Mouse (Mus musculus): ENCODE results near the gene Prc1. TPM values are rescaled to one million over a fixed set of nuclear protein-coding genes. Genes with fewer than 3 reads are reported as not detected.

Prc1 gene
- polyA plus RNA-seq, 1 experiment from 2014 or later, result 114 TPM

DNA sequence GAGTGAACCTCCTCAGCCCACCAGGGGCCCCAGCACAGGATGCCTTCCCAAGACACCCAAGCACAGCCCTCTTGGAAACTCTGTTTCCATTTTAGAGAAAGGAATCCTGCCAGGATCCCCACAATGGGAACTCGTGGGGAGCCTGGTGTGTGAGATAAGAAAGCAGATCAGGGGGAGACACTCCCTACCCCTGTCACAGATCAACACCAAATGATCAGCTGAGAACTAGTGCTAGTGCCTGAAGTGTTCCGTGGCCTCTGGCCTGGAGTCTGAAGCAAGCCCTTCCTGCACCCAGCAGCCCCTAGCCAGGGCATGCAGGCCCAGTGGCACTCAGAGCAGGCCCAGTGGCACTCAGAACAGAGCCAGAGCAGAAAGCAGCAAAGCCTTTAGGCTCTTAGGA is 56.6 kb downstream of the Prc1 start:
- WGBS (ENCODE audit: insufficient replicate concordance), result 7% methylated on average over 2 of the region's 2 CpGs
- Histone ChIP-seq H3K27me3 (no peaks in the 10 kb centered on the region), H3K4me1 (replicated peaks) (peaks cover 30% of the 10 kb centered on the region), H3K36me3 (peaks cover 25% of the 10 kb centered on the region), H3K9me3 (replicated peaks) (no peaks in the 10 kb centered on the region), H3K9ac (no peak overlapping the region), H3K4me2 (0 out of 2 replicates have a peak overlapping the region, but pooled peaks have one; percentile 14), H3K27ac (no peak overlapping the region), H3K4me3 (replicated peaks) (no peak overlapping the region)
- ATAC-seq (ENCODE audit: low read depth), result peak; percentile 69
- no peak for DNase-seq

GRCm38 (mm10) chr7:80352920-80353319 is 58.7 kb downstream of the Prc1 start:
- no peak for ATAC-seq (ENCODE audit: low read depth)
- WGBS (ENCODE audit: insufficient replicate concordance), result 83% methylated on average over 8 of the region's 8 CpGs
- Histone ChIP-seq H3K27me3 (no peaks in the 10 kb centered on the region), H3K9ac (no peak overlapping the region), H3K27ac (no peak overlapping the region), H3K9me3 (replicated peaks) (no peaks in the 10 kb centered on the region), H3K4me2 (no peak overlapping the region), H3K4me1 (replicated peaks) (peaks cover 14% of the 10 kb centered on the region), H3K36me3 (peaks cover 31% of the 10 kb centered on the region), H3K4me3 (replicated peaks) (no peak overlapping the region)
- DNase-seq, result no peak

DNA sequence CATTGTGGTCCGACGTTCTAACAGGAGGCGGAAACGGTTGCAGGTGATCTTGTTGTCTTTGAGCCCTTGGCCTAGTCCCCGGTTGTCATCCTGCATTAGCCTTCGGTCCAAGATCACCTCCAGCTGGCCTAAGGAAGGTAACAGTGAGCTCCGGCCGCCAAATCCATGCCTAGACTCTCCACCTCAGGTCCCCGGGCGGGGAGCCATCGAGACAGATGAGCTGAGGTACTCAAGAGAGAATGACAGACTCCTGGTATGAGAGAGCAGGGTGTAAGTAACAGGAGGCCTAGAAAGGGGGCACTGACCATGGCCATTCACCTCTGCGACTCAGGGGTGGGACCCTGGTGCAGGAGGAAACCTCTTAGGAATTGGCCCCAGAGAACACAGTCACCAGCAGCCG is 62.1 kb downstream of the Prc1 start:
- Histone ChIP-seq H3K9ac (no peak overlapping the region), H3K9me3 (replicated peaks) (no peaks in the 10 kb centered on the region), H3K4me2 (no peak overlapping the region), H3K4me3 (replicated peaks) (no peak overlapping the region), H3K27me3 (no peaks in the 10 kb centered on the region), H3K4me1 (replicated peaks) (peaks cover 3% of the 10 kb centered on the region), H3K36me3 (peaks cover 43% of the 10 kb centered on the region), H3K27ac (no peak overlapping the region)
- WGBS (ENCODE audit: insufficient replicate concordance), result 83% methylated on average over 13 of the region's 13 CpGs
- DNase-seq, result no peak
- ATAC-seq (ENCODE audit: low read depth), result no peak

DNA sequence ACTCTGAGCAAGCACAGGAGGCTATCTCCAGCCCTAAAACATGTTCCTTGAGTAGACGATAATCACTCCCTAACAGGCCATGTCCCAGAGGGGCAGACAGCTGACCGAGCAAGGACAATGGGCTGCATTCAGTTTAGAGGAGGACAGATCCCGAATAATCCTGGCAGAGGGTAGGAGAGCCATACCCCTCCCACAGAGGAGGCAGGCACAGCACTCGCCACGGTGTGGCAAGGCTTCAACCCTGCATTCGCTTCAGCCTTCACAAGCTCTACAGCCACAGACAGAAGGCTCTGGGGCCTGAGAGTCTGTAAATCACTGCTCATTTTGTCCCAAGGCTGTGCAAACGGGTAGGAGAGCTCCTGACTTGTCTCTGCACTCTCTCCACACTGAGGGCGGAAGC is 62.9 kb downstream of the Prc1 start:
- Histone ChIP-seq H3K9ac (no peak overlapping the region), H3K27me3 (no peaks in the 10 kb centered on the region), H3K4me2 (no peak overlapping the region), H3K4me3 (replicated peaks) (no peak overlapping the region), H3K4me1 (replicated peaks) (no peaks in the 10 kb centered on the region), H3K27ac (no peak overlapping the region), H3K36me3 (peaks cover 43% of the 10 kb centered on the region), H3K9me3 (replicated peaks) (no peaks in the 10 kb centered on the region)
- DNase-seq (no peak), ATAC-seq (ENCODE audit: low read depth) (no peak)
- WGBS (ENCODE audit: insufficient replicate concordance), result 74% methylated on average over 8 of the region's 8 CpGs

DNA sequence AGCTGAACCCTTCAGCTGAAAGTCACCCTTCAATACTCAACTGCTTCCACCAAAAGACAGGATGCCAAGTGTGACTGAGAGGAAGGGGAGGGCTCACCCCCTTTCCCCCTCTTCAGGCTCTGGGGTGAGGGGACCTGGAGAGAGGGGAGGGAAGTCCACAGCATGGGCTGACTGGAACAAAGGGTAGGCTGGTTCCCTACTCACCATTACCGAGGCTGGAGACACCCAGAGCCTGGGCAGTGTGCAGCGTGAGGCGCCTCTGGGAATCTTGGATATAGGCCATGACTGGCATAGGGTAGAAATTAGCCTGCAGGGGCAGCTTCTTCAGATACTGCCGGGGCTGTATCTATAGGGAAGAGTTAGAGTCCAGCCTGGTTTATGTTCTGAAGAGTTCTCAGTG is 63.8 kb downstream of the Prc1 start:
- Histone ChIP-seq H3K9ac (no peak overlapping the region), H3K9me3 (replicated peaks) (no peaks in the 10 kb centered on the region), H3K27ac (no peak overlapping the region), H3K4me3 (replicated peaks) (no peak overlapping the region), H3K27me3 (no peaks in the 10 kb centered on the region), H3K4me1 (replicated peaks) (no peaks in the 10 kb centered on the region), H3K4me2 (no peak overlapping the region), H3K36me3 (peaks cover 46% of the 10 kb centered on the region)
- ATAC-seq (ENCODE audit: low read depth) (no peak), DNase-seq (no peak)
- WGBS (ENCODE audit: insufficient replicate concordance), result 75% methylated on average over 4 of the region's 4 CpGs

DNA sequence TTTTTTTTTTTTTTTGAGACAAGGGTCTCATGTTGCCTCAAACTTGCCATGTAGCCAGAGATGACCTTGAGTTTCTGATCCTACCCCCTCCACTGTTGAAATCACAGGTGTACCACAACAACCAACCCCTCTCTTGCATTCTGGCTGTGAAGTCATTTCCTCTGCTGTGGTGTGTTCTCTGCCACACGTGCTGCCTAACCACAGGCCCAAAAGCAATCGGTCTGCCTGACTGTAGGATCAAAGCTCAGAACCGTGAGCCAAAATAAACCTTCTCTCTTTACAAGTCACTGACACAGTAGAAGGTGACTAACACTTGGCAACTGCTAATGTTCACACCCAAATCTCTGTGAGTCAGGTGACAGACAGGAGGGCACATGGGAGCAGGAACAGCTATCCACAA is 66.2 kb downstream of the Prc1 start:
- no peaks in the 10 kb centered on the region for H3K9me3 ChIP-seq (replicated peaks)

GRCm38 (mm10) chr7:80365759-80366158 is 71.5 kb downstream of the Prc1 start:
- peaks cover 17% of the 10 kb centered on the region for H3K27me3 ChIP-seq
- H3K4me3 ChIP-seq (replicated peaks), result no peak overlapping the region
- DNase-seq (no peak), ATAC-seq (ENCODE audit: low read depth) (no peak)
- peaks cover 42% of the 10 kb centered on the region for H3K36me3 ChIP-seq
- no peak overlapping the region for H3K4me2 ChIP-seq
- peaks cover 20% of the 10 kb centered on the region for H3K4me1 ChIP-seq (replicated peaks)
- H3K9ac ChIP-seq, result no peak overlapping the region
- 52% methylated on average over 2 of the region's 2 CpGs for whole genome bisulfite sequencing (ENCODE audit: insufficient replicate concordance)
- H3K27ac ChIP-seq, result no peak overlapping the region
- no peaks in the 10 kb centered on the region for H3K9me3 ChIP-seq (replicated peaks)

More for the DNA sequence above, 66.2 kb downstream of the Prc1 start:
- Histone ChIP-seq H3K27me3 (no peaks in the 10 kb centered on the region), H3K4me1 (replicated peaks) (no peaks in the 10 kb centered on the region), H3K27ac (no peak overlapping the region), H3K4me3 (replicated peaks) (no peak overlapping the region), H3K9ac (no peak overlapping the region), H3K36me3 (peaks cover 57% of the 10 kb centered on the region), H3K4me2 (no peak overlapping the region)
- WGBS (ENCODE audit: insufficient replicate concordance), result 49% methylated on average over 3 of the region's 3 CpGs
- DNase-seq, result no peak
- ATAC-seq (ENCODE audit: low read depth), result no peak

Other genes with a start within 250 kb of the Prc1 start
- gene Idh2, start 179.1 kb upstream of the Prc1 start, polyA plus RNA-seq (2015; fragmentation: Nextera tagmentation; extraction: Ambion mirVana), result 137 and 146 TPM in 2 replicates
- gene Sema4b, start 107.6 kb upstream of the Prc1 start, polyA plus RNA-seq (2015; fragmentation: Nextera tagmentation; extraction: Ambion mirVana), result 13.1 and 14.1 TPM in 2 replicates
- gene Cib1, start 61.6 kb upstream of the Prc1 start, polyA plus RNA-seq (2015; fragmentation: Nextera tagmentation; extraction: Ambion mirVana), result 91.0 and 102 TPM in 2 replicates
- 2.4 and 3.0 TPM in 2 replicates for gene Gdpgp1, start 61.6 kb upstream of the Prc1 start, polyA plus RNA-seq (2015; fragmentation: Nextera tagmentation; extraction: Ambion mirVana)
- gene Ttll13, start 48.1 kb upstream of the Prc1 start, polyA plus RNA-seq (2015; fragmentation: Nextera tagmentation; extraction: Ambion mirVana), result 0.23 and 0.72 TPM in 2 replicates
- gene Ngrn, start 33.2 kb upstream of the Prc1 start, polyA plus RNA-seq (2015; fragmentation: Nextera tagmentation; extraction: Ambion mirVana), result 33.5 and 37.2 TPM in 2 replicates
- 4.4 and 7.9 TPM in 2 replicates for gene Vps33b, start 24.8 kb upstream of the Prc1 start, polyA plus RNA-seq (2015; fragmentation: Nextera tagmentation; extraction: Ambion mirVana)
- 3.3 and 3.4 TPM in 2 replicates for gene Rccd1, start 30.0 kb downstream of the Prc1 start, polyA plus RNA-seq (2015; fragmentation: Nextera tagmentation; extraction: Ambion mirVana)
- gene Unc45a, start 46.6 kb downstream of the Prc1 start, polyA plus RNA-seq (2015; fragmentation: Nextera tagmentation; extraction: Ambion mirVana), result 10.3 and 11.5 TPM in 2 replicates
- gene Hddc3, start 48.7 kb downstream of the Prc1 start, polyA plus RNA-seq (2015; fragmentation: Nextera tagmentation; extraction: Ambion mirVana), result 3.8 and 4.2 TPM in 2 replicates
- gene Man2a2, start 76.9 kb downstream of the Prc1 start, polyA plus RNA-seq (2015; fragmentation: Nextera tagmentation; extraction: Ambion mirVana), result 2.2 and 2.6 TPM in 2 replicates
- gene Fes, start 93.5 kb downstream of the Prc1 start, polyA plus RNA-seq (2015; fragmentation: Nextera tagmentation; extraction: Ambion mirVana), result 10.6 and 12.0 TPM in 2 replicates
- gene Furin, start 111.0 kb downstream of the Prc1 start, polyA plus RNA-seq (2015; fragmentation: Nextera tagmentation; extraction: Ambion mirVana), result 3.8 and 4.1 TPM in 2 replicates
- 29.7 and 34.0 TPM in 2 replicates for gene Blm, start 240.7 kb downstream of the Prc1 start, polyA plus RNA-seq (2015; fragmentation: Nextera tagmentation; extraction: Ambion mirVana)

Measured in liver, embryonic 13.5 days (tissue).